Mouse (Mus musculus): Measurements from ENCODE around the gene Olfr323.

Gene Olfr323

GRCm38 (mm10) chr11:58602800-58603560 lies 27.3 kb downstream of the Olfr323 start:
- no peak for DNase-seq (ENCODE audit: low spot score)

- DNase-seq (ENCODE audit: low spot score), result no peak
These were observed 28.2 kb downstream of the Olfr323 start for GRCm38 (mm10) chr11:58602062-58602461.

- no peak for DNase-seq (ENCODE audit: low spot score)
These were observed 32.5 kb downstream of the Olfr323 start for GRCm38 (mm10) chr11:58597837-58598236.

- no peak for DNase-seq (ENCODE audit: low spot score)
These were observed 35.5 kb downstream of the Olfr323 start, which contains the start of gene Olfr324 for GRCm38 (mm10) chr11:58594814-58595213. TSS of gene Olfr324 (plus strand) at chr11:58595114.

DNA sequence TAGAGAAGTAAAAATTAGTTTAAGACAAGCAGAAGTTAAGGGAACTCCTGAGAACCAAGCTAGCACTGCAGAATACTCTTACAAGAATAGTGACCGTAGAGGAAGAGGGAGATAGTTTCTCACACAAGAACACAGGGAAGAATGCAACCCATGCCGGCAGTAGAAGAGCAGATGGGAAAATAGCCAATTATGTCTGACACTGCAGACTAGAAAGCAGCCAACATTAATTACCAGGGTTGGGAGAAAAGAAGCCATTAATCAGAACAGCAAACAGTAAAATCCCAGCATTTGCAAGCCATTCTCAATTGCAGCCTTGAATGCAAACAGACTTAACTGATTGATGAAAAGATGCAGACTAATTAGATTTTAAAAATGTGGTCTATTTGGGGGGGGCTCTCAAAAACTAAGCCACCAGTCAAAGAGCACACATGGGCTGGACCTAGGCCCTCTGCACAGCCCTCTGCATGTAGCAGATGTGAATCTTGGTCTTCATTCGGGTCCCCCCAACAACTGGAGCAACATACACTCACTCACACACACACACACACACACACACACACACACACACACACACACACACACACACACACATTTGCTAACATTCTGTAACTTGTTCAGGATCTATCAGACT lies 41.6 kb downstream of the Olfr323 start:
- no peak for DNase-seq (ENCODE audit: low spot score)

GRCm38 (mm10) chr11:58587898-58588348 lies 42.4 kb downstream of the Olfr323 start:
- DNase-seq (ENCODE audit: low spot score), result peak; percentile 27

- no peak for DNase-seq (ENCODE audit: low spot score)
These were observed 51.7 kb downstream of the Olfr323 start for GRCm38 (mm10) chr11:58578636-58579035.

- no peak for DNase-seq (ENCODE audit: low spot score)
These were observed 52.9 kb downstream of the Olfr323 start, which contains the start of gene Olfr325 for GRCm38 (mm10) chr11:58577430-58577829. TSS of gene Olfr325 (plus strand) at chr11:58577730.

All from T-cell, adult 2 months (primary cell).